Mouse (Mus musculus): ENCODE results near the gene Ddx39.

Ddx39 gene

DNA sequence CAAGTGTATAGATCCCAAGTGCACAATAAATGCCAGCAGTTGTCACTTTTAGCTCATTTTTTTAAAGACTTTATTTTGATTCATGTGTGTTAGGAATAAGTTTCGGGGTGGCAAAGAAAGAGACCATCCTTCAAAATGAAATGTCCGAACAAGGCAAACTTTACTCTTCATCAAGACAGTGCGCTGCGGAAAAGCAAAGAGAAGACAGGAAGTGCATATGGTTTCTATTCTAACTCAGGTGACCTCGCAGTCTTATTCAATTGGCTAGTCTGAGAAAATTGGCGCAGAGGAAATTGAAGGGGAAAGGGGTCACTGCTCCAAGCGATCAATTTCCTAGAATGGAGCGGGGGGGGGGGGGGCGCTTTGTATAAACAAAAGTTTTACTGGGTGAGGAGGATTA, 15.4 kb upstream of the Ddx39 start:
- peak; percentile 47 for DNase-seq

DNA sequence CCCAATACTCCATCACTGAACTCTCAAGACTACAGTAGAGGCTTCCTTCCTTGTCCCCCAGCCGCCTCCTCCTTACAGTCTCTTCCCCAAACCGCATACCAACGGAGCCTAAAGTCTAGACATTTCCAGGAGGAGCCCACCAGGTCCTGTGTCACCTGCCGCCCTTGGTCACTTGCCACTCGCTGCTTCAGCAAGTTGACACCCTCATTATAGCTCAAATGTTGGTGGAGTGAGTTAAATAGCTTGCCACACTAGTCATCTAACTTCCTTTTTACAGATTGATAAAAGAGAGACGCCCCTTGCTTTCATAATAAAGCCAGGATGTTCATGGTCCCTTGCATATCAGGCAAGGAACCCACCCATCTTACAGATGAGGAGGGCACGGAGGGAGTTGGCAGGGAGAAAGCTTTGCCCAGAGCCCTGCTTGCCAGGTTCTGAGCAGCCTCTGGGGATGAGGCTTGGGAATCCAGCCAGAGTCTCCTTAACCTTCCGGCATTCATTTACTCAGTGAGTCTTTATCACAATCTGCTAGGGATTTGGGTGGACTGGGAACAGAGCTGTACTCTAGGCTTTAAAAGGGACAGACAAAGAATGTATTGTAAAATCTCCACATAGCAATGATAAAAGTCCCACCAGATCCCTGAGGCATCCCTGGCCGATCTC, 14.4 kb upstream of the Ddx39 start:
- DNase-seq, result no peak

DNA sequence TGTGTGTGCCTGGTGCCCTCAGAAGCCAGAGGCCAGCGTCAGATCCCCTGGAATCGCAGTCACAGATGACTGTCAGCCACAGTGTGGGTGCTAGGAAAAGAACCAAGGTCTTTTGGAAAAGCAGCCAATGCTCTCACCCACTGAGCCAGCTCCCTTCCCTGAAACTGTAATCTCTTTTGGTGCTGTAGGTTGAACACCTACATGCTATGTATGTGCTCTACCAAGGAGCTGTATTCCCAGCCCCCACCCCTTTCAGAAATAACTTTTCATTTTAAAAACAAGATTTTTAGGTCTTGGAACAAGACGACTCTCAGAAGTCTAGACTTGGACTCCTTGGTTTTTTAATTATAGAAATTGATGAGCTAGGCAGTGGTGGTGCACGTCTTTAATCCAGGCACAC, 11.6 kb upstream of the Ddx39 start:
- no peak for DNase-seq

DNA sequence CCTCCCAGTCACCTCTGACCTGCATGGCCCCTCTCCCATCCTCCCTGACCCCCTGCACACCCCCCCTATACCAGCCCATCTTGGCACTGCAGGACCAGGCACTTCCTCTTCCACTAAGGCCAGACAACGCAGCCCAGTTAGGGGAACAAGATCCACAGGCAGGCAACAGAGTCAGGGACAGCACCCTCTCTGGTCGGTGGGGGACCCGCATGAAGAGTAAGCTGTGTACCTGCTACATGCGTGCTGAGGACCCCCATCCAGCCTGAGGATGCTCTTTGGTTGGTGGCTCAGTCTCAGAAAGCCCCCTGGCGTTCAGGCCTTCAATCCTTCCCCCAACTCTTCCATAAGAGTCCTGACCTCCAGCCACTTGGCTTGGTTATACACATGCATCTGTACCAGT, 8.6 kb upstream of the Ddx39 start:
- no peak for DNase-seq

DNA sequence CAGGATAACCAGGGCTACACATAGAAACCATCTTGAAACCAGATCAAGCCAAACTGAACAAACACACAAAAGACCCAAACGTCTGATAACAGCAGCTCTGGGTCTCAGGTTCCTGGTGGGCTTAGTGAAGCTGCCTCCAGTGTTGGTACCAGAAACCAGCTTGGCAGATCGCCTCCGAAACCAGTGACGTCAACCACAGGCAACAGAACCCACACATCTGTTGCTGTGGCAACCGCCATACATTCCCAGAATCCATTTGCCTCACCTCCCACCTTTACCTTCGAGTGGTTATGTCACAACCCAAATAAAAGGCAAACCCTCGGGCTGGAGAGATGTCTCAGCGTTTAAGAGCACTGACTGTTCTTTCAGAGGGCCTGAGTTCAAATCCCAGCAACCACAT, 7.4 kb upstream of the Ddx39 start:
- no peak for DNase-seq

DNA sequence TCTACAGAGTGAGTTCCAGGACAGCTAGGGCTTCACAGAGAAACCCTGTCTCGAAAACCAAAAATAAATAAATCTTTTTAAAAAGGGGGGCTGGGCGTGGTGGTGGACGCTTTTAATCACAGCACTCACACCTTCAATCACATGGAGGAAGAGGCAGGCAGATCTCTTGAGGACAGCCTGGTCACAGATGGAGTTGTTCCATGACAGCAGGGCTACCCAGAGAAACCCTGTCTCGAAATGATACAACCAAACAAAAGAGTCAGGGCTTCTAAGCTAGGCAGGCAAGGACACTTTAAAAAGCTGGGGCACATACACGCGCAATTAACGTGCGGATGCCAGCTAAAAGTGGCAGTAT, 324 bp upstream of the Ddx39 start:
- no peak for DNase-seq

DNA sequence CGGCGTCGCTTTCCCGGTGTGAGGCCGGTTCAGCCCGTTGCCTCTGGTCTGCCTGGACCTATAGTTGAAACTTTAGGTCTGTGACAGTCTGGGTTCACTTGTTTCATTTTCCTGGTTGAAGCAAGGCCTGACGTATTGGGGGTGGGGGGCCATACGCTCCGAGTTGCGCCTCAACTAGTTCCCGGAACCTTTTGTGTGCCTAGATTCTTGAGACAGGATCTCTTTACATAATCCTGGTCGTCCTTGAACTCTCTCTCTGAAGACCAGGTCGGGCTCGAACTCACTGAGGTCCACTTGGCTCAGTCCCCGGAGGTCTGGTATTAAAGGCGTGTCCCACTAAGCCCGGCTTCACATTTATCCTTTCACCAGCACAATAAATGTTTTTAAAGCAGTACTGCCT, 794 bp downstream of the Ddx39 start:
- DNase-seq, result no peak

DNA sequence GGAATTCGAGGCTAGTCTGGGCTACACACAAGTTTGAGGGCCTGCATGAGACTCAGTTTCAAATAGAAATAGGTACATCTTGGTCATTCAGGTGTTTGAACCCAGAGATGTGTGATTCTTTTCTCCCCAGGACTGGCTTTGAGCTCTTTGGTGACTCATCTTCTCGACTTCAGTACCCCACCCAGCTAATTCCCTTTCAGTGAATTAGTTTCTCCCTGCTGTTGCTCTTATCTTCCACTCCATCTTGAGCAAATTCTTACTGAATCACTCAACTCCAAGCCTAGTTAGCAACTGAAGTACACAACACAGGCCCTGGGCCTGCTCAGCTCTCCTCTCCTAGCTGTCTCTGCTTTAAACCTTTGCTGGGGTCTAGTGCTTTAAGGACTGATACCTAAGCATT, 1.6 kb downstream of the Ddx39 start:
- DNase-seq, result no peak

DNA sequence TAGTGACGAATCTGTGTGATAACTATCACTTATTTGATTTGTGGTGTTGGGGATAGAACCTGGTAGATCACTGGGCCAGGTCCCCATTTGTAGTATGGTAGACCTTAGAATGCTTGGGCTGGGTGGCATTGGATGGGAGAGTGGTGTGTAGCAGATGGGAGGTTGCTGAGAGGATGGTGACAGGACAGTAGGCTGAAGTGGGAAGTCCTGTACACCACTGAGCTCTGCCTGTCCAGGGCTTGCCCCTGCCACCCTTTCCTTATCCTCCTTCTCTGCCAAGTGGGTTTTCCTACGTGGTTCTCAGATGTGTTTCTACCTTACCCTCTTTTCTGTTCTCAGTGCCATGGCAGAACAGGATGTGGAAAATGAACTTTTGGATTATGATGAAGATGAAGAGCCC, 4.1 kb downstream of the Ddx39 start:
- no peak for DNase-seq

DNA sequence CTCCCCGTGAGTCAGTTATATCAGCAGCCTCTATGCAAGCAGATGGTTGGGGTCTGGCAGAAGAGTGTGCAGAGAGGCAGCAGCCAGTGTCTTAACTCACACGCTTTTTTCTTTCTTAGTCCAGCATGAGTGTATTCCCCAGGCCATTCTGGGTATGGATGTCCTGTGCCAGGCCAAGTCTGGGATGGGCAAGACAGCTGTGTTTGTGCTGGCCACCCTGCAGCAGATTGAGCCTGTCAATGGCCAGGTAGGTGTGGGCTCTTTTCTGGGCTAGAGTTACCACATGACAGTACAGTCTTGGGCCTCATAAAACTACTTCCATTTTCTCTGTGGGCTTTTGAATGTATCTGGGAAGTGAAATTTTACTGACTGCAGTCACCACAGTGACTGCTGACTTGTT, 4.7 kb downstream of the Ddx39 start:
- no peak for DNase-seq

DNA sequence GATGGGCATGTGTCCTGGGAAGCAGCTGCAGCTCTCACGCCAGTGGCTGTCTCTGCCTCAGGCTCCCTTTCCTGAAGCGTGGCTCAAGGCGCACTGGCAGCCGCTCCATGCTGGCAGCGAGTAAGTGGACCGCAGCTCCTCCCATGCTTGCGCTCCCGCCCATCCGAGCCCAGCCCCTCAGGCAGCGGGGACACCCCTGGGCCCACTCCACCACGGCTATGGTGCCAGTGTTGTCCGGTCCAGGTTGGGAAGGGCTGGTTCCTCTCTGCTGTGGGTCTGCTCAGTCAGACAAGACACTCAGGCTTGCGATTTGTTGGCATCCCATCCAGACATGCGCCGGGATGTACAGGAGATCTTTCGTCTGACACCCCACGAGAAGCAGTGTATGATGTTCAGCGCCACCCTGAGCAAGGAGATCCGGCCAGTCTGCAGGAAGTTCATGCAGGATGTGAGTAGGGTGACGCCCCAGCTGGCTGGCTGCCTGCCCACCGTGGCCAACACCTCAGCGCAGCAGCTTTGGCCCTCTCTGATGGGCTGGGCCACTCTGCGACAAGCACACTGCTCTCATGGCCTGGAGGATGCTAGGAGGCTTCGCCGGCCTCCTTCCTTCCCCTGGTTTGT, 6.5 kb downstream of the Ddx39 start:
- no peak for DNase-seq

DNA sequence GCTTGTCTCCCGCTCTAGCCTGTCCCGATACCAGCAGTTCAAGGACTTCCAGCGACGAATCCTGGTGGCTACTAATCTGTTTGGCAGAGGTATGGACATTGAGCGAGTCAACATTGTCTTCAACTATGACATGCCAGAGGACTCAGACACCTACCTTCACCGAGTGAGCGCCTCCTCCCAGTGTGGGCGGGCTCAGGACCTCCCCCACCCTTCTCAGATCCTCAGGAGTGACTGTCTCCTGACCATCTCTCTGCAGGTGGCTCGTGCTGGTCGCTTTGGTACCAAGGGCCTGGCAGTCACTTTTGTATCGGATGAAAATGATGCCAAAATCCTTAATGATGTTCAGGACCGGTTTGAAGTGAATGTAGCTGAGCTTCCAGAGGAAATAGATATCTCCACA, 7.7 kb downstream of the Ddx39 start:
- no peak for DNase-seq

DNA sequence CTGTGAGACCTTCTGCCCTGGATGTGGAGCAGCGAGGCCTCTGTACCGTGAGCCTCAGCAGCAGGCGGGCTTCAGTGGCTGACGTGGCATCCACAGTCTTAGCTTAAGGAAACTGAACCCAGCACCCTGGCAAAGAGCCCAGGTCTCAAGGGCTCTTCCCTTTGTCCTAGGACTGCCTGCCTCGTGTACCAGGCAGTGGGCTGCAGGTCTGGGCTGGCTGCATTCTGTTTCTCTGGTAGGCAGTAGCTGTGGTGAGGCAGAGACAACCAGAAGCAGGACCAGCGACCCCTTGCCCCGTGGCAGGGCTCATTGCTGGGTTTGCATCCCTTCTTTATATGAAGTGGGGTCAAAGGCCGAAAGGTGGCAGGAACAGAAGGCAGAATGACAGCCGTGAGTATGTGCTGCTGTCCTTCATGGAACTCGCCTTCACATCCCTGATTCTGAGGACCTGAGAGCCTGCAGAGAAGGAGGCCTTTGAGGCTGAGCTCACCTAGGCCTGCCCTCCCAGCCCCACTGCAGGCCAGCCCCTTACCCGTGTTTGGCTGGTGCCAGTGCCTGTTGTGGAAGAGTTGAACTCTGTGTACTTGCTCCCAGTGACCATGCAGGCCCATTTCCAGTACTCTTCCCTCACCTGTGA, 8.6 kb downstream of the Ddx39 start:
- no peak for DNase-seq

DNA sequence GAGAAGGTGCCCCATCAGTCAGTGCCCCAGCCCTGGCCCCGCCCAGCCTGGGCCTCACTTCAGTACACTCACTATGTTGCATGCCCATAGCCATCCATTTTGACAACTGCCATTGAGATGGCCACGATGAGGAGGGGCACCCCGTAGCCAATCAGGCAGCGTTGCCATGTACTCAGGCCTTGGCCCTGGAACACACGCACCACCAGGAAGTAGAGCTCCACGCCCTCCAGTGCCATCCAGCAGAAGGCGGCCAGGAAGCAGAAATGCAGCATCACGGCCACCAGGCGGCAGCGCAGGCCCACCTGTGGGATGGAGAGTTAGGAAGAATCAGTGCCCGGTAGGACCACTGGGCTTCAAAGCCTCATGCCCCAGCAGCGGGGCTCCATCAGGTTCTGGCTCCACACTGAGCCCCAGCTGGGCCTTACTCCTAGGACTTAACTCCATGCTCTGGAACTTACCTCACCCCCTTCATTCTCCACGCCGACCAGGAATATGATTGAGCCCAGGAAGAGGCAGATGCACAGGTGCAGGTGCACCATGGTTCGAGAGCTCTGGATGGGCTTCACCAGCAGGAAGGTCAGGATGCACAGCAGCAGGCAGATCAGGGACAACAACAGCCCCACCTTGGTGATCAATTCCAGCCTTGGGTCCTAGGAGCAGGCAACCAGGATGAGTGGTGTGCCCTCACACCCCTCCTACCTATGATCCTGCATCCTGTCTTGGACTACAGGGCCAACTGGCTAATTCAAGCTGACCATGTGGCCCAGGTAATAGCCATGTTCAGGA, 9.9 kb downstream of the Ddx39 start:
- peak; percentile 90 for DNase-seq

DNA sequence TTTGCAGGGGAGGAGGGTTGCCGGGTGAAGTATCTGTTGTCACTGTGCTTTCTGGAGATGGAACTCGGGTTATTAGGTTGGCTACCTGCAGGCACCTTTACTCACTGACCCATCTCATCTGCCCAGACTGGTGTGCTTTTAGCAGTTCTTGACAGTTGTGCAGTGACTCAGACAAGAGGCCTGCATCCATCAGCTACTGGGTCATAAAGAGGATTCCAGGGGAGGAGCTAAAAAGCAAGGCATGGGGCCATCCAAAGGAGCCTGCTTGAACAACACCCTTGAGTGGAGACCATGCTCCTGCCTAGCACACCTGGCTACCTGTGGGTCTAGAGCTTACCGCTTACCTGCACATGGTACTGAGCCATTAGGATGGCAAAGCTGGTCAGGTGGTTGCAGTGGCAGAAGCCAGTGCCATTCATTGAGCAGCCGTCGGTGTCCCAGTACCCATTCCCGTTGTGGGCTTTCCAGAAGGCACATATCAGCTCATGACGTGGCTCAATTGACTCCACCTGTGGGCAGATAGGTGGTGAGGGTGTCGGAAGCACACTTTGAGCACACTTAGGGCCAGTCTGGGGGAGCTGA, 10.6 kb downstream of the Ddx39 start:
- DNase-seq, result no peak

DNA sequence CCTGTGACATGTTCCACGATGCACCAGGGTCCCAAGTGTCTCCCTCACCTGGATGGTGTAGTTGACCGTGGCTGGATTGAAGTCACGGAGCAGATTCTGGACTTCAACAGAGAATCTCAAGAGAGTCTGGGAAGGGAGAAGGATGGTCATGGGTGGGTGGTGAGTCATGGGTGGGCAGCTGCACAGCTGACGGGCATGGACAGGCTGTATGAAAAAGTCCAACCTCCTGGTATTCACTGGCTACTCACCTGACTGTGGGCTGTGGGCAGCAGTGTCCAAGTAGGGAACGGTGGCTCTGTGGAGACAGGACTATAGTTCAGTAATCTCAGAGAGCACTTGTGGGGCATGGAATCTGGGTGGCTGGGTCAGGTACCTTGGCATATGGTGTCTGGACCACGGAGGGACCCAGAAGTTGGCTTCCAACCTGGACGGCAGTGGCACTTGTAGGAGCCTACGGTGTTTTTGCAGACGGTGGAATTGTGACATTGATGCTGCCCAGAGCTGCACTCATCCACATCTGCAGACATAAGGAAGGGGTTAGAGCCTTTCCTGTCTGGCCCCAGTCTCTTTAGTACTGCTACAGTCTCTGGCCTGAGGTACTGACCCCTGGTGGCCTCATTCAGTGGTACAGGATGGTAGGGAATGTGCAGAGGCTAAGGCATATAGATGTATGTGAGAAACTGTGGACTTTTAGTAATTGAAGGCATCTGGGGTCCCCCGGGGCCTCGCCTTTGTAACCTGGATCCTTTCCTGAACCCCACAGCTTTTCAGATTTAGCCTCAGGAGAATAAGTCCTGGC, 14.2 kb downstream of the Ddx39 start:
- DNase-seq, result peak; percentile 71

DNA sequence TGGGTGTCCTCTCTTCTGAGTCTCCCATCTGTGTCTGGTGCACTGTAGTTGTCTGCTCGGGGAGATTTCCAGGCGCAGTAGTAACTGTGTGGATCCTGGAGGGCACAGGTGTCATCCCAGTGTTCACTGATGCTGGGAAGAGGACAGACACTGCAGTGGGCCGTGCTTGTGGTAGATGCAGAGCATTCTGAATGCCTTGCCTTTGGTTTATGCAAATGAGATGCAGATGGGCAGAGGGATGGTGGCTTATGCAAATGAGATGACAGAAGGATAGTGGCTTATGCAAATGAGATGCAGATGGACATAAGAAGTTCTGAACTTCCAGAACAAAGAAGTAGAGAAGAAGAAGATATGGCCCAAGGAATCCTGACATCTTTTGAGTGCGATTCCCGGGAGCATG, 16.9 kb downstream of the Ddx39 start:
- DNase-seq, result no peak

DNA sequence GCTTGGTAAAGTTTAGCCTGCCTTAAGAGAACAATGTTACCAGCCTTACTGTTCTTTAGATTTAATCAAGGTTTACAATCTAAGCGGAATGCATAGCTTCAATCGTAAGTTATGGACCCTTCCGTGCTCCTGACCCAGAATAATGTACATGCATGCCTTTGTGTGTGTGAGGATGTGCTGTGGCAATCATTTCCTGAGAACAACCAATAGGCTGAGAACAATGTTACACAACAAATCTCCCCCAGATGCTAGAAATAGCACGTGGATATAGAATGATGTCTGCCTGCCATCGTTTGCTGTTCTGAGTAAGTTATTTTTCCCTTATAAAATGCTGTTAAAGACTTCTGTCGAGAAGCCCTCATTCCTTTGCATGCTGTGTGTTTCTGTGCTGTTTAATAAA, 17.9 kb downstream of the Ddx39 start:
- DNase-seq, result no peak

DNA sequence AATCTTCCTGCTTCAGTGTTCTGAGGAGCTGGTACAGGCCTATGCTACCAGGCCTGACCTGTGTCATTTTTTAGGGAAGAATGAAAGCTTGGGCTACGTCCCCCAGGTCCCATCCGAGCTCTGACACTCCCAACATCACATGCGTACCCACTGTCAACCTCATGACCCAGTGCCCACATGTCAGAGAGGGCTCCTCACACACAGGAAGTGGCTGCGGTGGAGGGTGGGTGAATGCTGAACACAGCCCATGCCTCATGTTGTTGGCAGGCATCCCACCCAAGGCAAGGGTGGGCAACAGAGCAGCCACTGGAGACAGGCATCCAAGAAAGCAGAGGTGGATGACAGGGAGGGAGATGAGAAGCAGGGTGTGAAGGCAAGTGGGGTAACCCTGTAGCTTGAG, 21.7 kb downstream of the Ddx39 start:
- DNase-seq, result peak; percentile 88

DNA sequence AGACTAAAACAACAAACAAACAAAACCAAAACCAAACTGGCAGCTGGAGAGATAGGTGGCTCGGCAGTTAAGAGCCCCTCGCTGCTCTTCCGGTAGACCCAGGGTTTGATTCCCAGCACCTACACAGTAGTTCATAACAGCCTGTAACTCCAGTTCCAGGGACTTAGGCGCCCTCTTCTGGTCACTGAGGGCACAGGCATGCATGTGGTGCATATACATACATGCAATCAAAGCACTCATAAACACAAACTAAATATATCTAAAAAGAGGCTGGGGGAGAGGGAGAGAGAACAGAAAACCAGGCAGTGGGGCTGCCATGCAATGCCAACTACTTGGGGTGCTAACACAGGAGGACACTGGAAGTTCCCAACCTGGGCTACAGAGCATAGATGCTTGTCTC, 22.4 kb downstream of the Ddx39 start:
- peak; percentile 39 for DNase-seq

DNA sequence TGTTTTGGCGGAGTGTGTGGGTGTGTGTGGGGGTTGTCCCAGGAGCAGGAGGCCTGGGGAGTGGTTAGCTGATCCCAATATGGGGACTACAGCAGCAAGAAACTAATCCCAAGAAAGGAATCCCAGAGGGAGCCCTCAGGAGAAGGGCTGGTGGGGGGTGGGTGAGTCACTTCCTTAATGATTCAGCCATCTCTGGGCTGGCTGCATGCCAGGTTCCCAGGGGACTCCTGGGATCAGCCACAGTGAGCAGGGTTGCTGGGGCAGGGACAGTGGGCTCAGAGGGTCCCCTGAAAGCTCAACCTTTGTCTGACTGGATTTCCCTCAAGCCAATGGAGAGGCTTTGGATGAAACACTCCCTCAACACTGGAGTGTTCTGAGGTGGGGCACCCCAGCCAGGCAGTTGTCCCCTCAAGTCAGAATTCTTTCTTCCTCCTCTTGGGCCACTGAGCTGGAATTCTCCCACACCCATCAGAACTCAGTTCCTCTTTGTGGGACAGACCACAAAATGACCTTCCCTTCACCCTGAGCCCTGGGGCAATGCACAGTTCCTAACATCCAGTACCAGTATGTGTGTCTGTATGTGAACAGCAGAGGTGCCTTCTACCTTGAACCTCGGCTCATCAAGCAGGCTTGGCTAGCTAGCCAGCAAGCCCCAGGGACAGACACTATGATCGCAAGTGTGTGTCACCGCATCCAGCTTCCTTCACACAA, 23.0 kb downstream of the Ddx39 start:
- DNase-seq, result no peak

Measured in thymus, postnatal 14 days (tissue).